Mouse (Mus musculus) embryonic facial prominence, embryonic 15.5 days (tissue): ENCODE results near the gene Tma7. TPM values are rescaled to one million over a fixed set of nuclear protein-coding genes. Genes with fewer than 3 reads are reported as not detected.

ENCODE experiments used
- ATAC-seq: fragments of 200-750 bp; cut with Nextera tagmentation; 2 replicates; pipeline ENCODE4 v1.8.0; 2017; ENCODE audit warnings: low read depth, moderate TSS enrichment; ENCODE audit not compliant: insufficient number of reproducible peaks, low FRiP score, low TSS enrichment
- H3K27ac ChIP-seq: fragments of 300-500 bp; sonication (generic); replicated peaks from 2 replicates; pipeline ENCODE4 v1.5.1; 2015; ENCODE audit warnings: mild to moderate bottlenecking, inconsistent platforms
- H3K27me3 ChIP-seq: fragments of 300-500 bp; sonication (generic); 2 replicates; pipeline ENCODE4 v1.6.1; 2015; ENCODE audit warnings: inconsistent platforms
- H3K36me3 ChIP-seq: fragments of 300-500 bp; sonication (generic); 2 replicates; pipeline ENCODE4 v1.6.1; 2015; ENCODE audit warnings: mild to moderate bottlenecking, inconsistent platforms
- H3K4me1 ChIP-seq: fragments of 300-500 bp; sonication (generic); 2 replicates; pipeline ENCODE4 v1.6.1; 2015; ENCODE audit warnings: inconsistent platforms
- H3K4me2 ChIP-seq: fragments of 300-500 bp; sonication (generic); replicated peaks from 2 replicates; pipeline ENCODE4 v1.6.1; 2015; ENCODE audit warnings: mild to moderate bottlenecking, inconsistent platforms
- H3K4me3 ChIP-seq: fragments of 300-500 bp; sonication (generic); replicated peaks from 2 replicates; pipeline ENCODE4 v1.5.1; 2015; ENCODE audit warnings: mild to moderate bottlenecking, inconsistent platforms
- H3K9ac ChIP-seq: fragments of 300-500 bp; sonication (generic); 2 replicates; pipeline ENCODE4 v1.6.1; 2015; ENCODE audit warnings: inconsistent platforms
- H3K9me3 ChIP-seq: fragments of 300-500 bp; sonication (generic); replicated peaks from 2 replicates; pipeline ENCODE4 v1.6.1; 2016; ENCODE audit warnings: inconsistent platforms
- WGBS: fragments of 180-500 bp; shearing (Covaris S2); methylation state at CpG from one replicate; pipeline ENCODE4 v1.1.7; 2015; 5-methylcytosine and 5-hydroxymethylcytosine counted together
- polyA plus RNA-seq: library from polyadenylated mRNA; unstranded; fragments of >200 nt; fragmentation: Nextera tagmentation; extraction: Ambion mirVana; gene quantifications from 2 replicates; pipeline ENCODE4 v1.2.1, GENCODE M21; 2015

Tma7 gene
- polyA plus RNA-seq, 1 experiment from 2014 or later, result 534 TPM

DNA sequence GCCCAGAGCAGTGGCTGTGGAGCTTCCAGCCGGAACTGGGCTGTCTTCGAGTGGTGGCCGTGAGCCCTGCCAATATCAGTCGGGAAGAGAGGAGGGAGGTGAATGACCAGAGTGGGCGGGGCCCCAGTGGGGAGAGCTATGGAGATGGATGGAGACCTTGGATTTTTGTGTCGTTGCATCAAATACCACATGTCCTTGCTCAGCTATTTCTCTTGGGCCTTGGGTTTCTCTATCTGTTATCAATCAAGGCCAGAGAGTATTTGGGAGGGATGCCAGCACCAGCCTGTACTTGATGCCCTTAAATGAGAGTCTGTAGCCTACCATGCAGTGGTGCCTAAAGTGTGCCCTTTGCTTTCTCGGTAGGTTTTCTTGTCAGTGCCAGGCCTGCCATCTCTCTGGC is 20.9 kb upstream of the Tma7 start:
- WGBS, result 76% methylated on average over 7 of the region's 7 CpGs

DNA sequence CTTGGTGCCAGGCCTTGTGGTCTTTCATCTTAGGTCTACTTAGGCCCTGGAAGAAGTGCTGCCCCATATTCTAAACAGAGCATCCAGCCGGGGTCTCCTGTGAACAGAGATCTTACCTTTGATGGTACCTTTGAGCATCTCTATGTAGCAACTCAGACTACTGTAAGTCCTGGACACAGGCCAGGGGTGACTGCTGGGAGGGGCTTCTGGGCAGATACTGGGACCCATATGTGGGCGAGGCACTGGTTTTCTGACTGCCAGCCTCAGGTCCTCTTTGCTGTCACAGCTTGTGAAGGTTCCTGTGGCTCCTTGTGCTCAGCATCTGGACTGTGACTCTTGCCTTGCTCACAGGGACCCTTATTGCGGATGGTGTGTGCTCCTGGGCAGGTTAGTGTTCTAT is 20.2 kb upstream of the Tma7 start:
- Histone ChIP-seq H3K9me3 (no peaks in the 10 kb centered on the region), H3K27ac (no peak overlapping the region), H3K4me3 (no peak overlapping the region), H3K4me1 (peaks cover 37% of the 10 kb centered on the region), H3K36me3 (peaks cover 53% of the 10 kb centered on the region; the same call in 1 of the 2 replicates), H3K27me3 (no peaks in the 10 kb centered on the region), H3K9ac (no peak overlapping the region), H3K4me2 (no peak overlapping the region)
- WGBS, result 85% methylated on average over 3 of the region's 3 CpGs
- no peak for ATAC-seq

More for the DNA sequence above, 20.9 kb upstream of the Tma7 start:
- no peaks in the 10 kb centered on the region for H3K9me3 ChIP-seq
- H3K9ac ChIP-seq, result no peak overlapping the region
- no peak for ATAC-seq
- H3K4me2 ChIP-seq, result no peak overlapping the region
- no peak overlapping the region for H3K27ac ChIP-seq
- peaks cover 30% of the 10 kb centered on the region for H3K4me1 ChIP-seq
- H3K27me3 ChIP-seq, result no peaks in the 10 kb centered on the region
- H3K36me3 ChIP-seq, result peaks cover 57% of the 10 kb centered on the region; the same call in 1 of the 2 replicates
- no peak overlapping the region for H3K4me3 ChIP-seq

DNA sequence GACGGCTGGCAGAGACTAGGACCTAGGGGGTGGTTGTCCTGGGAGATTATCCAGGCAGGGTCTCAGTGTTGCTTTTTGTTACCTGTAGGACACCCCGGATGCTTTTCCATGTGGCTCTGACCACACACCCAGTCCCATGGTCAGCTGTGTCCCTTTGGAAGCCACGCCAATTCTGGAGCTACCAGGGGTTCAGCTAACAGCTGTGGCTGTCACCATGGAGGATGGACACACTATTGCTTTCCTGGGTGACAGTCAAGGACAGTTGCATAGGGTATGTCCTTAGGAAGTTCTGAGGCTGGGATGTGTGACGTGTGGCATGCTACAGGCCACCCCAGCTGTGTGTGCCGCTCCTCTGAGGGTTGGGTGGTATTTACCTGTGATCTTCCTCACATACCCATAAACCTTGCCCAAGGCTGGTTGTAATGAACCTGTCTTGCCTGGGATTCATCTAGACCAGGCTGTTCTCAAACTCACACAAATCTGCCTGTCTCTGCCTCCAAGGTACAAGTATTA is 19.6 kb upstream of the Tma7 start:
- no peak overlapping the region for H3K4me2 ChIP-seq
- peaks cover 52% of the 10 kb centered on the region; the same call in 1 of the 2 replicates for H3K36me3 ChIP-seq
- 90% methylated on average over 5 of the region's 5 CpGs for WGBS

DNA sequence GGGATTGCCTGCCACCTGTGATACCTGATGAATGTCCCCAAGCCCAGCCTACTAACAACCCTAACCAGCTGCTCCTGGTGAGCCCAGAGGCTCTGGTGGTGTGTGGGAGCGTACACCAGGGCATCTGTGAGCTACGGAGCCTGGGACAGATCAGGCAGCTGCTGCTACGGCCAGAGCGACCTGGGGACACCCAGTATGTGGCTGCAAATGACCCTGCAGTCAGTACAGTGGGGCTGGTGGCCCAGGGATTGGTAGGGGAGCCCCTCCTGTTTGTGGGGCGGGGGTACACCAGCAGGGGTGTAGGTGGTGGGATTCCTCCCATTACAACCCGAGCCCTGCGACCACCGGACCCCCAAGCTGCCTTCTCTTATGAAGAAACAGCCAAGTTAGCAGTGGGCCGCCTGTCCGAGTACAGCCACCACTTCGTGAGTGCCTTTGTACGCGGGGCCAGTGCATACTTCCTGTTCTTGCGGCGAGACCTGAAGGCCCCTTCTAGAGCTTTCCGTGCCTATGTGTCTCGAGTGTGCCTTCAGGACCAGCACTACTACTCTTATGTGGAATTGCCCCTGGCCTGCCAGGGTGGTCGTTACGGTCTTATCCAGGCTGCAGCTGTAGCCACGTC is 18.0 kb upstream of the Tma7 start:
- Histone ChIP-seq H3K9me3 (no peaks in the 10 kb centered on the region), H3K9ac (no peak overlapping the region), H3K4me1 (peaks cover 53% of the 10 kb centered on the region), H3K4me2 (no peak overlapping the region), H3K36me3 (peaks cover 37% of the 10 kb centered on the region; the same call in 1 of the 2 replicates), H3K27me3 (no peaks in the 10 kb centered on the region), H3K4me3 (no peak overlapping the region), H3K27ac (no peak overlapping the region)
- no peak for ATAC-seq
- 84% methylated on average over 20 of the region's 20 CpGs for WGBS

More for the DNA sequence above, 19.6 kb upstream of the Tma7 start:
- H3K4me3 ChIP-seq, result no peak overlapping the region
- H3K4me1 ChIP-seq, result peaks cover 43% of the 10 kb centered on the region
- no peak overlapping the region for H3K27ac ChIP-seq
- ATAC-seq, result no peak
- no peak overlapping the region for H3K9ac ChIP-seq
- H3K9me3 ChIP-seq, result no peaks in the 10 kb centered on the region
- H3K27me3 ChIP-seq, result no peaks in the 10 kb centered on the region

DNA sequence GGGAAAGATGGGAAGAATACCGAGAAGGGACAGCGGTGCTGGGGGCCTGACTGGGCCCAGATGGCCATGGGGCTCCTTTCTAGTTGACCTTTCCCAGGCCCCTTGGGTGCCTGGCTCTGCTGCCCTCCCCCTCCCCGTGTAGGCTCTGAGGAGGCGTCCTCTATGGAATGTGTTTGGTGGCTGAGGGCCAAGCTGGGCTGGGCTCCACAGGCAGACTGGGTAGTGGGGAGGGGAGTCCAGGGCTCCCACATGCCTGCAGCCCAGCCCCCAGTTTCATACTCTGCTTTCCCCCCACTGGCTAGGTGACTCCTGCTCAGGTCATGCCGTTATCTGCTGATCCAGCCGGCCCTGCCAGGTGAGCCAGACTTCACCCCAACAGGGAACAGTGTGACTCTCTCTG is 16.6 kb upstream of the Tma7 start:
- no peak for ATAC-seq
- no peaks in the 10 kb centered on the region for H3K27me3 ChIP-seq
- peak overlapping the region; percentile 4; the same call in 1 of the 2 replicates for H3K4me2 ChIP-seq
- no peaks in the 10 kb centered on the region for H3K9me3 ChIP-seq
- 32% methylated on average over 6 of the region's 6 CpGs for WGBS
- no peak overlapping the region for H3K9ac ChIP-seq
- H3K4me1 ChIP-seq, result peaks cover 54% of the 10 kb centered on the region
- peaks cover 24% of the 10 kb centered on the region; the same call in 1 of the 2 replicates for H3K36me3 ChIP-seq
- H3K4me3 ChIP-seq, result no peak overlapping the region
- peak overlapping the region; percentile 99; the same call in 1 of the 2 replicates for H3K27ac ChIP-seq

DNA sequence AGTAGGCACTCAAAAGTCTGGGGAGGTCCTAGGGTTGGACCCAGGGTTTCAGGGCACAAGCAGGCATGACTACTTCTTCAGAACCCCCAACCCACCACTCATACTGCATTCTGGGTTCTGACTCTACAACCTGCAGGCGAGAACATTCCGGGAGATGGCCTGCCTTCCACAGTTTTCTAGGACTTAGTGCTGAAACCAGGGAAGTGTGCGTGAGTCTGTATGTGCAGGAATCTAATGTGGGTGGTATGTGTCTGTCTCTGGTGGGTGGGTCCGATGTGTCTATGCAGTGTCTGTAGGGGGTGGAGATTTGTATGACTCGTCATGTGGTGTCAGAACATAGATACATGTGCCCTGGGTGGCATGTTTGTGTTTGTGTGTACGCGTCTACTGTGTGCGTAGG is 16.0 kb upstream of the Tma7 start:
- Histone ChIP-seq H3K9me3 (no peaks in the 10 kb centered on the region), H3K27me3 (no peaks in the 10 kb centered on the region), H3K4me2 (peak overlapping the region; percentile 84), H3K36me3 (peaks cover 18% of the 10 kb centered on the region; the same call in 1 of the 2 replicates), H3K27ac (peak overlapping the region; percentile 99), H3K4me1 (peaks cover 59% of the 10 kb centered on the region), H3K9ac (no peak overlapping the region), H3K4me3 (no peak overlapping the region)
- 74% methylated on average over 8 of the region's 8 CpGs for WGBS
- no peak for ATAC-seq

DNA sequence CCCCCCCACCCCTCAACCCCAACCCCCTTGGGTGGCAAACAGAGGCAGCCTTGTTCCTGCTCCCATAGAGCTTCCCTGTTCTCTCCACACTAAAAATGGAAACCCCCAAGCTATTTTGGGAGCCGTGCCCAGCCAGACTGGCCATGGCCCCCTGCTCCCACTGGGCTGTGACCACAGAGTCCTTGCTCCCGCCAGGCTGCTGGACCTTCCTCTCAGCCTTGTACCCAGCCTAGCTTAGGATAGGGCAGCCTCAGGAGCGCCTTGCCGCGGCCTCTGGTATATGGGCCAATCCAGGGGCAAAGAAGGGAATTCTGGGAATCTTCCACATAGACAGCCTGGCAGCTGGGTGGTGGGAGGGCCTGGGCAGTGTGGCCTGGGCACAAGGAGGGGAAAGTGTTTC is 15.4 kb upstream of the Tma7 start:
- H3K4me1 ChIP-seq, result peaks cover 64% of the 10 kb centered on the region
- H3K36me3 ChIP-seq, result peaks cover 14% of the 10 kb centered on the region; the same call in 1 of the 2 replicates
- ATAC-seq, result 0 out of 2 replicates have a peak, but pooled peaks have one; percentile 12
- H3K4me3 ChIP-seq, result peak overlapping the region; percentile 76
- H3K9me3 ChIP-seq, result no peaks in the 10 kb centered on the region
- no peaks in the 10 kb centered on the region for H3K27me3 ChIP-seq
- H3K9ac ChIP-seq, result no peak overlapping the region
- 42% methylated on average over 5 of the region's 5 CpGs for WGBS
- H3K27ac ChIP-seq, result peak overlapping the region; percentile 99
- peak overlapping the region; percentile 84 for H3K4me2 ChIP-seq

DNA sequence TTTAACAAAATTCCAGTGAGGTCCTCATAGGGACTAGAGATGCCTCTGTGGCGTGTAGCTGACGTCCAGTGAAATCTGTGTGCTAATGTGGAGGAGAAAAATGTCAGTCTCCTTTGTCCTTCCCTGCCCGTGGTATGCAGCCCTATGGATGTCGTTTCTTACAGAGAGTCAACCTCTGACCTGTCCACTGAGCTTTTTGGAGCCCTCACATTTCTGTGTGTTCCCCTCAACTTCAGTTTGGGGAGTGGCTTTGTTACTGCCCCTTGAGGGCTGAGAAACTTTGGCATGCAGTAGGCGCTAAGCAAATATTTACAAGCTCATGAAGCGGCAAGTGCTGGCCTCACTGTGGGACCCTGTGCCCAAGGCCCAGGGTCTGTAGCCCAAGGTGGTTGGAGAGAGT is 14.9 kb upstream of the Tma7 start:
- peak overlapping the region; percentile 99 for H3K27ac ChIP-seq
- peaks cover 12% of the 10 kb centered on the region; the same call in 1 of the 2 replicates for H3K36me3 ChIP-seq
- H3K27me3 ChIP-seq, result no peaks in the 10 kb centered on the region
- 27% methylated on average over 6 of the region's 6 CpGs for WGBS
- H3K4me1 ChIP-seq, result peaks cover 61% of the 10 kb centered on the region
- no peak overlapping the region for H3K9ac ChIP-seq
- ATAC-seq, result no peak
- no peaks in the 10 kb centered on the region for H3K9me3 ChIP-seq
- peak overlapping the region; percentile 84 for H3K4me2 ChIP-seq
- peak overlapping the region; percentile 76 for H3K4me3 ChIP-seq

DNA sequence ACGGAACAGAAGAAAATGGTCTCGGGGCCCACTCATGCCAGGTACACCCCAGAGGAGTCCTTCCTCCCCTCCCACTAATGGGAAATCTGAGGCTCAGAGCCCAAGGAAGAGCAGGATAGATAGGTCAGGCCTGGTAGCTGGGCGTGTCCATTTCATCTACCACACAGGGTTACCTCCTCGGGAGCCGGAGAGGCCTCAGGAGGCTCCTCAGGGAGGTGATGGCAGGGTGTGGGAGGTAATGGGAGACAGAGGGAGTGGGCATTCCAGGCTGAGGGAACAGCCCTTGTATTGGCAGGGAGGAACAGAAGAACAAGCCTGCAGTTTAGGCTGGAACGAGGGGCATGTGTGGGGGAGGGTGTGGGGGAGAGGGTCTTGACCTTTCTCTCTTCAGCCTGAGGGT is 14.5 kb upstream of the Tma7 start:
- H3K36me3 ChIP-seq, result peaks cover 12% of the 10 kb centered on the region; the same call in 1 of the 2 replicates
- H3K9ac ChIP-seq, result peak overlapping the region; percentile 82; the same call in 1 of the 2 replicates
- no peak for ATAC-seq
- no peaks in the 10 kb centered on the region for H3K9me3 ChIP-seq
- H3K4me3 ChIP-seq, result peak overlapping the region; percentile 76
- no peaks in the 10 kb centered on the region for H3K27me3 ChIP-seq
- peaks cover 61% of the 10 kb centered on the region for H3K4me1 ChIP-seq
- H3K4me2 ChIP-seq, result peak overlapping the region; percentile 84
- peak overlapping the region; percentile 99 for H3K27ac ChIP-seq
- 16% methylated on average over 6 of the region's 6 CpGs for WGBS

DNA sequence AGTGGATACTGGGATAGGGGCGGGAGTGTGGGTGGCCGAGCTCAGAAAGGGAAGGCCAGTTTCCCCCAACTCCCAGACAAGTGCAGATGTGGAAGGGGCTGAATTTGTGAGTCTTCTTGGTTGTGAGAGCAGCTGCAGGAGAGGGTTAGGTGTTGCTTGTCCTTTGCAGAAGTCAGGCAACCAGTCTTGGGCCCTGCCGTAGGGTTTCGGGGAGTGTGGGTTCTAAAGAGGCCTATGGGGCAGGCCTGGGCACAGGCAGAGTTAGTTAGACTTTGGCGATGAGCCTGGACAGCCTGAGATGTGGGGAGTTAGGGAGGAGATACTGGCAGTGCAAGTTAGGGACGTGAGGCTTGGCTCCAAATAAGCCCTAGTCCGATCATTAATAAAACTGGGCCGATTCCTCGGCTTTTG is 13.9 kb upstream of the Tma7 start:
- peaks cover 65% of the 10 kb centered on the region for H3K4me1 ChIP-seq
- peak overlapping the region; percentile 82 for H3K9ac ChIP-seq
- no peaks in the 10 kb centered on the region for H3K27me3 ChIP-seq
- peak overlapping the region; percentile 99 for H3K27ac ChIP-seq
- peaks cover 18% of the 10 kb centered on the region; the same call in 1 of the 2 replicates for H3K36me3 ChIP-seq
- H3K4me2 ChIP-seq, result peak overlapping the region; percentile 84
- peak overlapping the region; percentile 76 for H3K4me3 ChIP-seq
- H3K9me3 ChIP-seq, result no peaks in the 10 kb centered on the region
- 15% methylated on average over 9 of the region's 9 CpGs for WGBS
- ATAC-seq, result no peak

DNA sequence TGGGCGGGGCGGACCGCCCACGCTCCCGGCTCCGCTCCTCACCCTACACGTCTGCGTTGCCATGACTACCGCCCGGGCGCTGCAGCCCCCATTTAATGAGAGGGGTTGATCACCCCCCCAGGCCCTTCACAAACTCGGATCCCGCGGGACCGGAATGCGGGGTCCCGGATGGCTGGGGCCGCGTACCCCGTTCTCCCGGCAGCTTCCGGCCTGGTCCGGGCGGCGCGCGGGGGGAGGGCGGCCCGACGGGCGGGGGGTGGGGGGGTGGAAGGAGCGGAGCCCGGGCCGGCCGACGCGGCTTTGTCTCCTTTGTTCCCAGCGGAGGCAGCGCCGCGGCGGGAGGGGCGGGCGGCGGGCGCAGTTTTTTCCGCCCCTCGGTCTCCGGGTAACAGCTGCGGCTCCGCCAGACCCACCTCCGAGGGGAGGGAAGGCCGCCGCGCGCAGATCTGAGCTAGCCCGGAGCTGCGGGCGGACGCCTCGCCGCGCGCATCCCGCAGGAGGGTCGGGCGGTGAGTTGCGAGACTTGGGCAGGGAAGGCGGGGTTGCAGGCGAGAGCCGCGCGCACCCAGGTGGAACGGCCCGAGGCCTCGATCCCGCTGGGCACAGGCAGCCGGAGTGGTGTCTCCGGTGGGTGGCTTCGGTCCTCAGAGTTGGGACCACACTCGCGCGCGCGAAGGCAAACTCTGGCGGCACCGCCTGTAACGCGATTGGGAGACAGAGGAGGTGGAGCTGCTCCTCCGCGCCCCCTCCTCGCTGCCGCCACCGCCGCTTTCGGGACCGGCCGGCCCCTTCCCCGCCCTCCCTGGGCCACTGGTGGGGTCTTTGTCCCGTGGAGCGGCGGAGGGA is 13.0 kb upstream of the Tma7 start, which contains the start of gene Plxnb1:
TSS of gene Plxnb1 (plus strand) at position 253 of the 846 bp plus-strand sequence.
- no peaks in the 10 kb centered on the region for H3K27me3 ChIP-seq
- H3K4me3 ChIP-seq, result peak within 1 kb of the TSS; percentile 76
- peak within 1 kb of the TSS; percentile 84 for H3K4me2 ChIP-seq
- H3K9me3 ChIP-seq, result no peaks in the 10 kb centered on the region
- peaks cover 66% of the 10 kb centered on the region for H3K4me1 ChIP-seq
- peak within 1 kb of the TSS; percentile 82 for H3K9ac ChIP-seq
- peak within 1 kb of the TSS; percentile 99 for H3K27ac ChIP-seq
- WGBS, result under 1% methylated on average over 87 of the region's 102 CpGs
- peak; percentile 64 for ATAC-seq
- peaks cover 18% of the 10 kb centered on the region; the same call in 1 of the 2 replicates for H3K36me3 ChIP-seq
